Mouse (Mus musculus) CH12.LX (cell line): ENCODE results near the gene Rfx5.

Experiments used
- CTCF ChIP-seq, 2 experiments: IDR thresholded peaks in 1 of 2; conservative IDR thresholded peaks in 1 of 2; 2 replicates each; pipeline ENCODE4 v1.5.1; 2011 to 2012; ENCODE audit warnings: low read depth in 2 of 2, low read length in 2 of 2, improper control_type of control experiment in 1 of 2, inconsistent platforms in 1 of 2, mild to moderate bottlenecking in 1 of 2, moderate library complexity in 1 of 2
- MAZ ChIP-seq: IDR thresholded peaks from 2 replicates; pipeline ENCODE4 v1.6.1; 2012; ENCODE audit warnings: low read depth, mild to moderate bottlenecking, inconsistent platforms, low read length, improper control_type of control experiment, moderate library complexity
- POLR2A ChIP-seq: IDR thresholded peaks from 2 replicates; pipeline ENCODE4 v1.6.1; 2011; ENCODE audit warnings: low read depth, mild to moderate bottlenecking, improper control_type of control experiment, low read length

DNA sequence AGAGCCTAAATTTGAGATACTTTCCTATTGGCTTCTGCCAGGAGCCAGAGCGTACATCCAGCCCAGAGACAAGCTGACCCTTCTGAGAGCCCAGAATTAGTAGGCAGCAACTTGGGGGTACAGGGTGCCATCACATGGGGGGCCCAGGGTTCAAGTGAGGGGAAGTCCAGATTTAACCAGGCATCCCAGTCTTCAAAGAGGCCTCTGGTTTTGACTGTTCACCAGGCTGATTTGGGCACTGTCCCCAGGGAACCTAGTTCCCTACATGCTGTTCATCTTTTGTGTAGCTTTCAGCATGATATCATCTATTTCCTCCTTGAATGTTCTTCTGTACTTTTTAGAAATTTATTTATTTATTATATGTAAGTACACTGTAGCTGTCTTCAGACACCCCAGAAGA lies 11.1 kb downstream of the Rfx5 start:
- no peak for TF ChIP-seq CTCF (conservative IDR thresholded peaks at IDR 0.05 in 1 of 2, IDR thresholded peaks at IDR 0.05 in 1 of 2; ENCODE audit: low read depth in 2 of 2, low read length in 2 of 2)
- TF ChIP-seq POLR2A, result no peak
- TF ChIP-seq MAZ, result no peak
